Mouse (Mus musculus) mouse embryonic stem cell (cell line): Measurements from ENCODE around the gene Vamp9.

Source experiments
- in situ Hi-C, 2 experiments: fragments of 300-500 bp; cut with MboI; formaldehyde crosslinking; loops; 1 replicate in 1 of 2; 3 replicates in 1 of 2; pipeline ENCODE4 v1.14.3; 2019 to 2020; ENCODE audit warnings: low sequenced_read_pairs in 2 of 2, low pct_unique_long_range_greater_than_20kb in 1 of 2, mixed read lengths in 1 of 2; ENCODE audit not compliant: unreplicated experiment in 1 of 2

Vamp9 gene

GRCm38 (mm10) chr5:99906181-99906956, at the start of gene Vamp9:
TSS of gene Vamp9 (plus strand) at chr5:99906254.
- in situ Hi-C loops: no loop called here

DNA sequence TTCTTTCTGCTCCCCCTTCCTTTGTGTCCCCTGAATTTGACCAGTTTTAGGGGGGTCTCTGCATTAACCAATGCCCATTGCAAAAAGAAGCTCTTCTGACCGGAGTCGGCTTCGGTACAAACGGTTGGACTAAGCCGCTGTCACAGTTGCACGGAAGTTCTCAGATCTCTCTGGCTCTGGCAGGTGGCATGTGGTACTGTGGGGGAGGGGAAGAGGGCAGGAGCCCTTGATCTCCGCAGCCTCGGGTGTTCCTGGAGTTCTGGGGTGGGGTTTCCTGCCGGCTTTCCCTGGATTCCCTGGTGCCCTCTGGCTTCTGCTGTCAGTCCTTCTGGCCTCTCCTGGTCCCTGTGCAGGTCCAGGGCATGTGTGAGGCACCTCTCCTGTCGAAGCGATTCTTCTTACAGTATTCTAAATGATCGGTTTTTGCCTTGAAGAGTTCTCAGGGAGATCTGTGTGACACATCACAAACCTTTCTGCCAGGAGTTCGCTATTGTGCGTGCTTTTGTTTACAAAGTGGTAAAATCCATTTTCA, 48.9 kb upstream of the Vamp9 start:
- in situ Hi-C loops: no loop called here

DNA sequence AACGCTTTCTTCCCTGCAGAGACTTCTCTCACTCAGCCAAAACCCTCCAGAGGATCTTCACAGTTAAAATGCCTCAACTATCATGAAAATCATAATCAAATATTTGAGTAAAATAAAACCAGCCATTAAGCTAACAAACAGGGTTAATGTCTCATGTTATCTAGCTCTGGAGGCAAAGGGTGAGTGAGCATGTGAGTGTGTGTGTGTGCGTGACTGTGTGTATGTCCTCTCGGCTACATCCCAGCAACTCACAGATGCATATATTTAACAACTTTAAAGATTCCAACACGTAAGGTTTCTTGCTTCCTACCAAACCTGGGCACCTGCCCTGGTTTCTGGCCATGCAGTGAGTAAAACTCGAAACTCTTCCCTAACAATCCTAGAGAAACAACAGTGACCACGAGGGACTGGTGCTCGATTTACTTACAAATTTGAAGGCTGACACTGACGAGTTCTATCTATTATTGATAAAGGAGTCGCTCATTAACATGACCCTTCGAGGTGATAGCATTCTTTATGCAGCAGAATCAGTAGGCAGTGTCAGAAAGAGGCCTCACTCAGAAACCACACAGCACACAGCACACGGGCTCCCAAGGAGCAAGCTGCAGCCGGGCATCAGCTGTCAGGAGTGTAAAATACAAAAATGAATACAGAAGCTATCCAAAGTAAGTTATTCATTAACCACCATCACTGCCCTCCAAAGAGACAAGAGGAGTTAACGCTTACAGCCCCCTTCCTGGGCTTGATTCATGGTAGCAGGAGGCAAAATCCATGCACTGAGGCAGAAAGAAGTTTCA, 46.2 kb upstream of the Vamp9 start:
- in situ Hi-C loops: no loop called here

DNA sequence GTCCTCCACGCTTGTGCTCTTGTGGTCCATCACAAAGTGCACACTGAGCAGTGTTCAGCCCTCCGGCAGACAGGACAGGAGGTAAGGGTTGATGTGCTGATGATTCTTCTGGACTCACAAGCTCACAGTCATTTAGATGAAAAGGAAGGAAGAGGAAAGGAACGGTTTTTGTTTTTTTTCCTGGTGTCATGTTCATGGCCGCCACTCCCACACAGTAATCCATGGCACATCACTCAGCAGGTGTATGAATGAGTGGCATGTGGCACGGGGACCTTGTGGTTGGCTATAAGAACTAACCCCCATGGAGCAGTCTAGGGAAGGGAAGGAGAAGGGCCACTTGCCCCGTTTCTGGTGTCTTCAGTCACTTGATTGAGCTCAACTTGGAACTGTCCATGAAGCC, 44.2 kb upstream of the Vamp9 start:
- in situ Hi-C loops: no loop called here

DNA sequence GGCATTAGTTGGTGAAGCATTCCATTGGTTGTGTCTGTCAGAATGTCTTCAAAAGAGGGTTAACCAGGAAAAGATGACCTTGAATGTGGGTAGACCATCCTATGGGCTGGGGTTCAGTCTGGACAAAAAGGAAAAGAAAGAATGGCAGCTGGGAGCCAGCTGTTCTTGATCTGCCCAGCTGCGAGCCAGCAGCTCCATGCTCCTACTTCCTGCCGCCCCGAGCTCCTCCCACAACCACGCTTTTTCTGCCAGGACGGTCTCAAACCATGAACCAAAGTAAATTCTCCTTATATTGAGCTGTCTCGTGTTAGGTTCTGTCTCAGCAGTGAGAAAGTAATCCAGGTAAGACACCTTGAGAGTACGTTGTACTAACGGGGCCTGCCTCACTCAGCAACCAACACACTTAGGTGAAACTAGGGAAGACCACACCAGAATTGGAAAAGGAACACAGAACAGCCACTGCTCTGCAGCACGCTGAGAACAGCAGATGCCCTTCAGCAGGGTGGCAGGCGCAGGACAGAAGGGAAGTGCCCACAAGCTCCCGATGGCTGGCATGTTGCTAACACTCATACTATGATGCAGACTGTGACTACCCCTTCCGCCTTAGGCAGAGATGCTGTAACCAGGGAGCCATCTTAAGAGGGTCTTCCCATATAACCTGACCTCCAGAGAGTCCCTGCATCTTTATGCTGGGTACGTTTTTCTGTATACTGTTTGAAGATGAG, 42.2 kb upstream of the Vamp9 start:
- in situ Hi-C loops: no loop called here

DNA sequence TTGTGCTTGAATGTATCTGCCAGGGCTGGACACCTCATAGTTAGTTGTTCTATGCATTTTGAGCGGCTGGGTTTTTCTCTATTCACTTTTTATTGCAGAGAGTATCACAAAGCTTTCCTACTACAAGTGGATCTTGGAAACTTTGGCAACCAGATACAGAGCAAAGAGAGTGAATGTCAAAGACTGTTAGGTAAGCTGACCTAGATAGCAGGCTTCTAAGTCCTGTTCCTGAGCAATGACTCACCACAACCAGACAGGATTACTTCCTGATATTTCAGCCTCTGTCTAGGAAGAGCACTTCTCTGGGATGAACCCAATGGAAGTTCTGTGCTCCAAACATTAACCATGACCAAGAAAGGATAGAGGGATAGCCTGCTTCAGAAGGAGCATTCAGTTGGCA, 40.3 kb upstream of the Vamp9 start:
- in situ Hi-C loops: no loop called here

- in situ Hi-C loops: no loop called here
Measured at GRCm38 (mm10) chr5:99868286-99868685, 37.8 kb upstream of the Vamp9 start.

DNA sequence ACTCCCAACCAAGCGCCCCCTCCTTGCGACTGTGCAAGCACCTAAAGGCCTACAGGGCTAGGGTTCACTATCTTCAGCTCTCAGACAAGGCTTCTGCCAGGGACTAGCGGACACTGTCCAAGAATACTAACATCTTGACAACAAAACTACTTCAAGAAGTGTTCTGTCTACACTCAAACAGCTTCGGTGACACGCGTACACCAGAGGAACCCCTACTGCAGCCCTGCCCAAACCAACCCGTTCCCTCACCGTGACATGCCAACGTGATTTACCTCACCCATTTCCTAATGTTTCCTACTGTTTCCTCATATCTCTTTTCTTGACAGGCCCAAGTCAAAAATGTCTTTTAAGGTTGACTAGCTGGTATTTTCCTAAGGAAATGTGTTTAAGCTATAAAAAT, 37.1 kb upstream of the Vamp9 start:
- in situ Hi-C loops: no loop called here

DNA sequence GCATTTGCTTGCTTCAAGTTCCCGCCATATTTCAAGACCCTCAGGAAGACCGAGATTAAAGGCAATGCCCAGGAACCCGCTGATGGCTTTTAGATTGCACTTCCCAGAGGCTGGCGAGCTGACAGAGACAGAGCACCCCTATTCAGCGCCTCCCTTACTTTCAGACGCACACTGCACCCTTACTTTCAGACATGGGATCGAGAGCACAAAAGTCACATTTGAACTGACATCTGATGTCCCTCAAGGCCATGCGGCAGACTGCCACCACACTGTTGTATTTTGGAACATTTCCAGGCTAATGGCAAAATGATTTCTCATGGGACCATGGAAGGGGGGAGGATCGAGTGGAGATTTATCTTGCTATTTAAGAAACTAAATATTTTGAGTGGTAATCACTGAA, 28.5 kb upstream of the Vamp9 start:
- in situ Hi-C loops: loop anchor here (25.0 kb wide), 1 partner anchor 665 kb away; no protein-coding TSS in a partner anchor

DNA sequence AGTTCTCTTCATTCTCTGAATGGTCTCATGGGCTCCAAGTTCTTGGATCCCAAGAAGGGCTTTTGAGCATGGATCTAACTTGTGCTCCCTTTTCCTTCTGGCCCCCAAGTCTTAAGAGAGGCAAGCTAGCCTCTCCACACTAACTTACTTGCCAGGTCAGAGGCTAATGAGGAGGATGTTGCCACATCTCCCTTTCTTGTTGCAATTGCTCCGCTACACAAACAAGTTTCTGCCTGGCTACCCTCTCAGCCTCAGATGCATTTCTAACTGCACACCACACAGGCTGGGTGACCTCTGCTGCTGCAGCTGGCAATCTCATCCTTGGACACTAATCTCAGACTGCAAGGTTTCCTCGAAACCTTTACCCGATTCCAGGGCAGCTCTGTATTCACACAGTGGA, 23.6 kb upstream of the Vamp9 start:
- in situ Hi-C loops: loop anchor here (25.0 kb wide), 1 partner anchor 670 kb away; no protein-coding TSS in a partner anchor

DNA sequence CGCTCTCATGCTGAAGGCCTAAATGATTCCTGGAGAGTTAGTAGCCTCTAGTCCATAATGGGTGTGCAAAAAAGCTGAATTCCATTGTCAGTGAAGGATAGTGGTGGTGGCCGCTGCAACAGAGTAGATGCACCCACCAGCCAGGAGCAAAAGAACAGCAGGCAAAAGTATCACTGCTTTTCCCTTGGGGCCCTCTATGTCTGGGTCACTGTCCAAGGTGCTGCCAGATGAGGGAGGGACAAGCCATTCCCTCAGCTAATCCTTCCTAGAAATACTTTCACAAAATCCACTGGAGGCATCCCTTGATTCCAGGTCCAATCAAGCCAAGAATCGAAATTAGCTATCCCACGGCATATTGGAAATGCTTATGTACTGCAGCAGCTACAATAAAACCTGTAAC, 22.0 kb upstream of the Vamp9 start:
- in situ Hi-C loops: loop anchor here (25.0 kb wide), 1 partner anchor 672 kb away; no protein-coding TSS in a partner anchor

DNA sequence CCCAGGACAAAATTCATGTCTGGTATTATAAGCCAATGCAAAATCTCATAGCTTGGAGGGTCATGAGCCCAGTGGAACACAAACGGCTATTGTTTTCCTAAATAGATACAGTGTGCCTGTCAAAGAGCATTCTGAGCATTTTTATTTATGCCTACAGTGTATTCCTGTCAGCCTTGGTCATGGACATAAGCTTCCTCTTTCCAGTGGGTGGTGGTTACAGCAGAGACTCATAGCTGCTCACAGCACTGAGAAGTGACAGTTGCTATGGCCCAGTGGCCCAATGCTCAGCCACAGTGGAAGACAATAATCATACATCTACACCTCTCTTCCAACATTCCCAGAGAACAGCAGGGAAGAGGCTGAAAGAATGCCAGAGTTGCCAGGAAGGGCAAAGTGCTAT, 18.9 kb upstream of the Vamp9 start:
- in situ Hi-C loops: loop anchor here (25.0 kb wide), 1 partner anchor 675 kb away; no protein-coding TSS in a partner anchor

GRCm38 (mm10) chr5:99891516-99892441, 14.3 kb upstream of the Vamp9 start:
- in situ Hi-C loops: loop anchor here (25.0 kb wide), 1 partner anchor 679 kb away; no protein-coding TSS in a partner anchor

- in situ Hi-C loops: no loop called here
Measured at GRCm38 (mm10) chr5:99900041-99900440, 6.0 kb upstream of the Vamp9 start.

- in situ Hi-C loops: no loop called here
Measured at GRCm38 (mm10) chr5:99905731-99906130, 323 bp upstream of the Vamp9 start.

- in situ Hi-C loops: no loop called here
Measured at GRCm38 (mm10) chr5:99915494-99915893, 9.4 kb downstream of the Vamp9 start.

GRCm38 (mm10) chr5:99922033-99922432, 16.0 kb downstream of the Vamp9 start:
- in situ Hi-C loops: no loop called here

GRCm38 (mm10) chr5:99927951-99928350, 21.9 kb downstream of the Vamp9 start:
- in situ Hi-C loops: loop anchor here in 1 of 2 experiments (25.0 kb wide), 1 partner anchor 384 kb away; no protein-coding TSS in a partner anchor
